Mouse (Mus musculus): Measurements from ENCODE around the gene Plekha6. TPM values are rescaled to one million over a fixed set of nuclear protein-coding genes. Genes with fewer than 3 reads are reported as not detected.
A peak's percentile ranks its signal among the peaks of the same experiment; 100 is the strongest.

The Plekha6 gene
- polyA plus RNA-seq, 1 experiment from 2014 or later: 17.7 TPM

GRCm38 (mm10) chr1:133311946-133312345 is 147.9 kb downstream of the Plekha6 start:
- Histone ChIP-seq H3K27ac (ENCODE audit: low read length) (no peak overlapping the region), H3K4me3 (replicated peaks; ENCODE audit: low read length) (no peak overlapping the region), H3K36me3 (ENCODE audit: control insufficient read depth, insufficient read depth, low read length) (no peaks in the 10 kb centered on the region), H3K9me3 (replicated peaks; ENCODE audit: control insufficient read depth, low read length) (no peaks in the 10 kb centered on the region), H3K27me3 (ENCODE audit: control insufficient read depth, insufficient read depth, low read length) (no peaks in the 10 kb centered on the region), H3K4me1 (ENCODE audit: control insufficient read depth, insufficient read depth, low read length) (peaks cover 4% of the 10 kb centered on the region; the same call in 1 of the 2 replicates), H3K4me2 (ENCODE audit: low read depth, low read length) (no peak overlapping the region), H3K9ac (ENCODE audit: low read length) (no peak overlapping the region)
- ATAC-seq (ENCODE audit: insufficient read depth, low FRiP score): no peak
- WGBS: 15% methylated on average over 10 of the region's 10 CpGs

GRCm38 (mm10) chr1:133314364-133314763 is 150.4 kb downstream of the Plekha6 start:
- Histone ChIP-seq H3K4me1 (ENCODE audit: control insufficient read depth, insufficient read depth, low read length) (peaks cover 4% of the 10 kb centered on the region; the same call in 1 of the 2 replicates), H3K36me3 (ENCODE audit: control insufficient read depth, insufficient read depth, low read length) (no peaks in the 10 kb centered on the region), H3K4me2 (ENCODE audit: low read depth, low read length) (no peak overlapping the region), H3K27ac (ENCODE audit: low read length) (no peak overlapping the region), H3K9me3 (replicated peaks; ENCODE audit: control insufficient read depth, low read length) (no peaks in the 10 kb centered on the region), H3K9ac (ENCODE audit: low read length) (no peak overlapping the region), H3K27me3 (ENCODE audit: control insufficient read depth, insufficient read depth, low read length) (no peaks in the 10 kb centered on the region), H3K4me3 (replicated peaks; ENCODE audit: low read length) (no peak overlapping the region)
- no peak for ATAC-seq (ENCODE audit: insufficient read depth, low FRiP score)
- WGBS: 31% methylated on average over 8 of the region's 8 CpGs

GRCm38 (mm10) chr1:133315775-133316174 is 151.8 kb downstream of the Plekha6 start:
- H3K36me3 ChIP-seq (ENCODE audit: control insufficient read depth, insufficient read depth, low read length): no peaks in the 10 kb centered on the region
- H3K9me3 ChIP-seq (replicated peaks; ENCODE audit: control insufficient read depth, low read length): no peaks in the 10 kb centered on the region
- peaks cover 4% of the 10 kb centered on the region; the same call in 1 of the 2 replicates for H3K4me1 ChIP-seq (ENCODE audit: control insufficient read depth, insufficient read depth, low read length)
- 76% methylated on average over 6 of the region's 6 CpGs for WGBS
- no peaks in the 10 kb centered on the region for H3K27me3 ChIP-seq (ENCODE audit: control insufficient read depth, insufficient read depth, low read length)
- no peak overlapping the region for H3K4me3 ChIP-seq (replicated peaks; ENCODE audit: low read length)
- ATAC-seq (ENCODE audit: insufficient read depth, low FRiP score): no peak
- H3K27ac ChIP-seq (ENCODE audit: low read length): no peak overlapping the region
- no peak overlapping the region for H3K4me2 ChIP-seq (ENCODE audit: low read depth, low read length)
- no peak overlapping the region for H3K9ac ChIP-seq (ENCODE audit: low read length)

DNA sequence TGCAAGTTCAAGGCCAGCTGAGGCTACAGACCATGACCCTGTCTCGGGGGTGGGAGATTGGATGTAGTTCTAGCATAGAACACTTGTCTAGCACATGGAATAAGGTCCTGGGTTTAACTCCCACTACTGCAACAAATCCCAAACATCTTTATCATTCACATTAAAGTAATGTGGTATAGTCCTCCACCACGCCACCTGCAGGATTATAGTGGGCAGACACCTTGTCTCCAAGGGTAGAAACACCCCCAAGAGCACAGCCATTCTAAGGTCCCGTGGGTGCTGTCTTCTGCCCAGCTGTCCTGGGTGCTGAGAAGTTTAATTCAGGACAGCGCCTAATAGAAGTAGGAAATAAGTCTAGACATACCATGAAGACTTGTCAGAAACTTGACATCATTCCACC is 152.6 kb downstream of the Plekha6 start:
- peaks cover 4% of the 10 kb centered on the region; the same call in 1 of the 2 replicates for H3K4me1 ChIP-seq (ENCODE audit: control insufficient read depth, insufficient read depth, low read length)
- ATAC-seq (ENCODE audit: insufficient read depth, low FRiP score): no peak
- no peak overlapping the region for H3K4me3 ChIP-seq (replicated peaks; ENCODE audit: low read length)
- 88% methylated on average over 4 of the region's 4 CpGs for WGBS
- no peaks in the 10 kb centered on the region for H3K9me3 ChIP-seq (replicated peaks; ENCODE audit: control insufficient read depth, low read length)
- no peak overlapping the region for H3K4me2 ChIP-seq (ENCODE audit: low read depth, low read length)
- H3K9ac ChIP-seq (ENCODE audit: low read length): no peak overlapping the region
- no peaks in the 10 kb centered on the region for H3K36me3 ChIP-seq (ENCODE audit: control insufficient read depth, insufficient read depth, low read length)
- H3K27me3 ChIP-seq (ENCODE audit: control insufficient read depth, insufficient read depth, low read length): no peaks in the 10 kb centered on the region
- no peak overlapping the region for H3K27ac ChIP-seq (ENCODE audit: low read length)

GRCm38 (mm10) chr1:133317149-133317548 is 153.1 kb downstream of the Plekha6 start:
- Histone ChIP-seq H3K27ac (ENCODE audit: low read length) (no peak overlapping the region), H3K4me2 (ENCODE audit: low read depth, low read length) (no peak overlapping the region), H3K9ac (ENCODE audit: low read length) (no peak overlapping the region), H3K4me3 (replicated peaks; ENCODE audit: low read length) (no peak overlapping the region), H3K36me3 (ENCODE audit: control insufficient read depth, insufficient read depth, low read length) (no peaks in the 10 kb centered on the region), H3K27me3 (ENCODE audit: control insufficient read depth, insufficient read depth, low read length) (no peaks in the 10 kb centered on the region), H3K4me1 (ENCODE audit: control insufficient read depth, insufficient read depth, low read length) (no peaks in the 10 kb centered on the region), H3K9me3 (replicated peaks; ENCODE audit: control insufficient read depth, low read length) (no peaks in the 10 kb centered on the region)
- WGBS: 78% methylated on average over 1 of the region's 1 CpGs
- no peak for ATAC-seq (ENCODE audit: insufficient read depth, low FRiP score)

DNA sequence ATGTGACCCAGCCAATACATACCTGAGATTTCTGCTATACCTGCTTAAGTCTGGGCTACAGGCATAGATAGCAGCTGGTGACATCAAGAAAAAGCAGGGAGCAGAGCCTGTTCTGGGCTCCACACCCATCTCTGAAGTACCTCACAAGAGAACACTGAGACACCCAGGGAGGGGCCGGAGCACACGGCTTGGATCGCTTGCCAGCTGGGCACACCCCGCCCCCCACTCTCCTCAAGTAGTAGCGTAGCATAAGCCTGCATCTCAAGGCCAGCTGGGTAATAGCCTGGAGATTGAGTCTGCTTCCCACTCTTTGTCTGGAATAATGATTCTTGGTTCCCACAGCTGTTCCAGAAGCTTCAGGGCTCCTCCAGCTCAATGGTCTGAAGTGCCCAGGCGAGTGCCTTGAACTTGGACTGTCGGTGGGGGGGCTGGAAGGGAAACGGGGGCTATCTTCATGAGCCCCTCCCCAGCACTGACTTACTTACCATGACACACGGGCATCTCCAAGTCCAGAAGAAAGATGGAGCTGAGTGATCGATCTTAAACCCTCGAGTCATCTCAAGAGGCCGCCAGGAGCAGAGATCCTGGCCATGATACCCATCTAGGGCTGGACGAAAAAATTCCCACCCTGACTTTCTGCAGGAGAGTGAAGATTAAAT is 157.4 kb downstream of the Plekha6 start, which contains the start of gene Kiss1:
Kiss1 (plus strand) TSS at position 609 of the 659 bp plus-strand sequence.
- H3K4me3 ChIP-seq (replicated peaks; ENCODE audit: low read length): no peak within 1 kb of the TSS
- WGBS: 76% methylated on average over 13 of the region's 13 CpGs
- no peaks in the 10 kb centered on the region for H3K9me3 ChIP-seq (replicated peaks; ENCODE audit: control insufficient read depth, low read length)
- H3K27me3 ChIP-seq (ENCODE audit: control insufficient read depth, insufficient read depth, low read length): no peaks in the 10 kb centered on the region
- H3K4me2 ChIP-seq (ENCODE audit: low read depth, low read length): no peak within 1 kb of the TSS
- H3K4me1 ChIP-seq (ENCODE audit: control insufficient read depth, insufficient read depth, low read length): no peaks in the 10 kb centered on the region
- H3K36me3 ChIP-seq (ENCODE audit: control insufficient read depth, insufficient read depth, low read length): no peaks in the 10 kb centered on the region
- H3K9ac ChIP-seq (ENCODE audit: low read length): no peak within 1 kb of the TSS; the same call in 1 of the 2 replicates
- no peak for ATAC-seq (ENCODE audit: insufficient read depth, low FRiP score)
- H3K27ac ChIP-seq (ENCODE audit: low read length): no peak within 1 kb of the TSS

DNA sequence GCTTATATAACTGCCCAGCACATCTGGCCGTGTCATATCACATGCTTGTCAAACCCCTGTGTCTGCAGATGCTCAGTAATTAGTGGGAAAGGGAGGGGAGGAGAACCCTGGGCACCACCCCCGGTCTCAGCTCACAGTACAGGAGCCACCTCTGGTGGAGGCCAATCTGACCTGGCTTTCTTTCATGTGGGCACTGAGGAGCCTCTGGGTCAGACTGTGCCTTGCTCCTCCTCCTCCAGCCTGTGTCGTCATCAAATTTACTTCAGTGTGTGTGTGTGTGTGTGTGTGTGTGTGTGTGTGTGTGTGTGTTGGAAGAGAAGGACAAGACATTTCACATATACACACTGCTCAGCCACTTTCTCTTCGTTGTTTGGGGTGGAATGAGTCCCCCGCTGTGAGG is 159.3 kb downstream of the Plekha6 start:
- H3K27me3 ChIP-seq (ENCODE audit: control insufficient read depth, insufficient read depth, low read length): 0 out of 2 replicates have a peak, but pooled peaks cover 5% of the 10 kb centered on the region
- no peak overlapping the region for H3K27ac ChIP-seq (ENCODE audit: low read length)
- no peak overlapping the region for H3K4me2 ChIP-seq (ENCODE audit: low read depth, low read length)
- no peaks in the 10 kb centered on the region for H3K9me3 ChIP-seq (replicated peaks; ENCODE audit: control insufficient read depth, low read length)
- H3K4me1 ChIP-seq (ENCODE audit: control insufficient read depth, insufficient read depth, low read length): no peaks in the 10 kb centered on the region
- 32% methylated on average over 5 of the region's 5 CpGs for WGBS
- H3K4me3 ChIP-seq (replicated peaks; ENCODE audit: low read length): no peak overlapping the region
- no peaks in the 10 kb centered on the region for H3K36me3 ChIP-seq (ENCODE audit: control insufficient read depth, insufficient read depth, low read length)
- no peak overlapping the region for H3K9ac ChIP-seq (ENCODE audit: low read length)
- ATAC-seq (ENCODE audit: insufficient read depth, low FRiP score): 0 out of 2 replicates have a peak, but pooled peaks have one; percentile 26

- no peak overlapping the region for H3K27ac ChIP-seq (ENCODE audit: low read length)
- H3K9me3 ChIP-seq (replicated peaks; ENCODE audit: control insufficient read depth, low read length): no peaks in the 10 kb centered on the region
- no peak overlapping the region for H3K9ac ChIP-seq (ENCODE audit: low read length)
- no peak overlapping the region for H3K4me3 ChIP-seq (replicated peaks; ENCODE audit: low read length)
- H3K4me1 ChIP-seq (ENCODE audit: control insufficient read depth, insufficient read depth, low read length): peaks cover 10% of the 10 kb centered on the region
- ATAC-seq (ENCODE audit: insufficient read depth, low FRiP score): no peak
- 88% methylated on average over 8 of the region's 8 CpGs for WGBS
- peaks cover 15% of the 10 kb centered on the region for H3K27me3 ChIP-seq (ENCODE audit: control insufficient read depth, insufficient read depth, low read length)
- no peak overlapping the region for H3K4me2 ChIP-seq (ENCODE audit: low read depth, low read length)
- H3K36me3 ChIP-seq (ENCODE audit: control insufficient read depth, insufficient read depth, low read length): no peaks in the 10 kb centered on the region
Measured at GRCm38 (mm10) chr1:133325951-133326350, 161.9 kb downstream of the Plekha6 start.

- 54% methylated on average over 5 of the region's 5 CpGs for WGBS
- H3K36me3 ChIP-seq (ENCODE audit: control insufficient read depth, insufficient read depth, low read length): no peaks in the 10 kb centered on the region
- H3K4me2 ChIP-seq (ENCODE audit: low read depth, low read length): no peak overlapping the region
- H3K9ac ChIP-seq (ENCODE audit: low read length): no peak overlapping the region
- H3K4me1 ChIP-seq (ENCODE audit: control insufficient read depth, insufficient read depth, low read length): peaks cover 10% of the 10 kb centered on the region
- no peak overlapping the region for H3K27ac ChIP-seq (ENCODE audit: low read length)
- ATAC-seq (ENCODE audit: insufficient read depth, low FRiP score): no peak
- peaks cover 15% of the 10 kb centered on the region for H3K27me3 ChIP-seq (ENCODE audit: control insufficient read depth, insufficient read depth, low read length)
- H3K4me3 ChIP-seq (replicated peaks; ENCODE audit: low read length): no peak overlapping the region
- H3K9me3 ChIP-seq (replicated peaks; ENCODE audit: control insufficient read depth, low read length): no peaks in the 10 kb centered on the region
Measured at GRCm38 (mm10) chr1:133327094-133327493, 163.1 kb downstream of the Plekha6 start.
